9 mouse cellular contexts compared by ENCODE assay signal in the genomic region with DNA sequence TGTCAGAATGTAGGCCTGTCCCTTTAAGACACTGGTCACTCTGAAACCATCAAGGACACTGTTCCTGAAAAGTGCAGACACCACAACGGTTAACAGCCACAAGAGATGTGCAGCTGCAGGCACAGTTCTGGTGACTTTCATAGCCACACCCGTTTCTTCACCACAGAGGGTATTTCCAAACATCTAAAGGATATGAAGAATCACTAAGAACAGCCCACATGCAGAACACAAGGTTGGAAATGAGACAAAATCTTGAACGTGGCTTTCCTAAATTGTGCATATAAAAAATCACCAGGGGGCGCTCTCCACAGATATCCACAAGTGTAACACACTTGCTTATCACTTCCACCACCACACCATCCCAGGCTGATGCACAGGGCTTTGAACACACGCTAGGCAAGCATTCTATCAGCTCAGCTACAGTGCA. TPM values are rescaled to one million over a fixed set of nuclear protein-coding genes. Genes with fewer than 3 reads are reported as not detected.
A peak's percentile ranks its signal among the peaks of the same experiment; 100 is the strongest.
DNase-seq lines count a peak whose midpoint lies in the region; ATAC-seq lines count a peak whose summit lies in the region.
"Had no signal": no experiment of that assay in that cellular context is flagged by ENCODE, and none has a peak within 500 bp of the region (broad histone marks: within the 10 kb centered on the region; RNA-seq: fewer than 3 reads in every experiment).

No protein-coding gene starts in this region.

- 48% methylated on average over 5 of the region's 5 CpGs for WGBS in neural tube, embryonic 11.5 days

- no peaks in the 10 kb centered on the region for H3K36me3 ChIP-seq in neural tube, embryonic 11.5 days (ENCODE audit: control insufficient read depth, insufficient read depth, low read length)
- H3K36me3 ChIP-seq: neural tube, embryonic 13.5 days had no signal

- no peak overlapping the region for H3K9ac ChIP-seq in neural tube, embryonic 11.5 days (ENCODE audit: low read length)
- H3K9ac ChIP-seq: neural tube, embryonic 13.5 days had no signal

- no peak overlapping the region for H3K4me2 ChIP-seq in neural tube, embryonic 11.5 days (ENCODE audit: low read depth)
- H3K4me2 ChIP-seq: neural tube, embryonic 13.5 days had no signal

- peak; percentile 46 to 68 for DNase-seq in cerebellum, postnatal 10 days
- no peak for DNase-seq in cerebellum, postnatal 36 days
- DNase-seq in neural tube, embryonic 11.5 days (ENCODE audit: low spot score): peak; percentile 16
- no peak for DNase-seq in neural tube, embryonic 10.5 days (ENCODE audit: extremely low spot score, low spot score)
- peak; percentile 11 for DNase-seq in embryo, embryonic 11.5 days (ENCODE audit: low read depth, low spot score)
- DNase-seq in lung, postnatal 10 days: peak; percentile 48
- no peak for DNase-seq in right cerebral cortex, adult 2 months (ENCODE audit: low spot score in 2 of 2)
- no peak for DNase-seq in urinary bladder, adult 18-20 months (ENCODE audit: low spot score in 2 of 2)

- H3K4me1 ChIP-seq in neural tube, embryonic 11.5 days (ENCODE audit: control insufficient read depth, insufficient read depth, low read length): no peaks in the 10 kb centered on the region
- H3K4me1 ChIP-seq: neural tube, embryonic 13.5 days had no signal

- no peak overlapping the region for H3K4me3 ChIP-seq in neural tube, embryonic 11.5 days (ENCODE audit: low read depth, low read length)
- H3K4me3 ChIP-seq: neural tube, embryonic 13.5 days had no signal

- no peak for ATAC-seq in neural tube, embryonic 11.5 days (ENCODE audit: insufficient read depth, low FRiP score, low TSS enrichment)

- no peaks in the 10 kb centered on the region for H3K9me3 ChIP-seq in neural tube, embryonic 11.5 days (ENCODE audit: control insufficient read depth, low read length)
- H3K9me3 ChIP-seq: neural tube, embryonic 13.5 days had no signal

- no peaks in the 10 kb centered on the region for H3K27me3 ChIP-seq in neural tube, embryonic 11.5 days (ENCODE audit: control insufficient read depth, insufficient read depth, low read length)
- H3K27me3 ChIP-seq: neural tube, embryonic 13.5 days had no signal

- H3K27ac ChIP-seq in neural tube, embryonic 11.5 days (ENCODE audit: low read depth, low read length): no peak overlapping the region
- H3K27ac ChIP-seq: neural tube, embryonic 13.5 days had no signal

RNA-seq across cellular contexts. Expression of gene Rexo2, which starts 32.6 kb away (rescaled TPM):
- polyA plus RNA-seq in neural tube, embryonic 11.5 days (2014; fragmentation: Nextera tagmentation; extraction: Ambion mirVana): 76.2 and 85.5 TPM in 2 replicates

RNA-seq across cellular contexts. Expression of gene Rbm7, which starts 47.3 kb away (rescaled TPM):
- polyA plus RNA-seq in neural tube, embryonic 11.5 days (2014; fragmentation: Nextera tagmentation; extraction: Ambion mirVana): 113 and 115 TPM in 2 replicates

RNA-seq across cellular contexts. Expression of gene Gm5617, which starts 47.4 kb away (rescaled TPM):
- 31.1 and 32.7 TPM in 2 replicates for polyA plus RNA-seq in neural tube, embryonic 11.5 days (2014; fragmentation: Nextera tagmentation; extraction: Ambion mirVana)

Comparison
In these comparisons a context has a peak if more than half of its experiments do, and no peak if none do; other contexts are left out.
1. DNase-seq: peak in cerebellum, postnatal 10 days (2 of 2), neural tube, embryonic 11.5 days (single experiment), embryo, embryonic 11.5 days (single experiment) and lung, postnatal 10 days (single experiment); none in cerebellum, postnatal 36 days (0 of 2), neural tube, embryonic 10.5 days (single experiment), right cerebral cortex, adult 2 months (0 of 2) and urinary bladder, adult 18-20 months (0 of 2).